Mouse (Mus musculus) limb, embryonic 14.5 days (tissue): ENCODE measurements around the gene Hdac9. TPM values are rescaled to one million over a fixed set of nuclear protein-coding genes. Genes with fewer than 3 reads are reported as not detected.

Source experiments
- ATAC-seq: fragments of 200-750 bp; cut with Nextera tagmentation; 2 replicates; pipeline ENCODE4 v1.8.0; 2017; ENCODE audit warnings: low read depth, moderate number of reproducible peaks, moderate TSS enrichment; ENCODE audit not compliant: low FRiP score
- DNase-seq: peaks from one replicate; pipeline ENCODE4 v3.0.0-alpha.2; 2015; ENCODE audit warnings: low spot score
- H3K27ac ChIP-seq: fragments of 300-500 bp; sonication (generic); replicated peaks from 2 replicates; pipeline ENCODE4 v1.5.1; 2014; ENCODE audit warnings: low read depth, mild to moderate bottlenecking, low read length, moderate library complexity, mixed read lengths
- H3K27me3 ChIP-seq: fragments of 300-500 bp; sonication (generic); 2 replicates; pipeline ENCODE4 v1.6.1; 2014; ENCODE audit warnings: low read length, mixed read lengths; ENCODE audit not compliant: control insufficient read depth, insufficient read depth
- H3K36me3 ChIP-seq: fragments of 300-500 bp; sonication (generic); 2 replicates; pipeline ENCODE4 v1.6.1; 2014; ENCODE audit warnings: mild to moderate bottlenecking, low read length, moderate library complexity, mixed read lengths; ENCODE audit not compliant: control insufficient read depth, insufficient read depth
- H3K4me1 ChIP-seq: fragments of 300-500 bp; sonication (generic); 2 replicates; pipeline ENCODE4 v1.6.1; 2014; ENCODE audit warnings: antibody characterized with exemption, low read length, mixed read lengths; ENCODE audit not compliant: control insufficient read depth, insufficient read depth
- H3K4me2 ChIP-seq: fragments of 300-500 bp; sonication (generic); replicated peaks from 2 replicates; pipeline ENCODE4 v1.6.1; 2014; ENCODE audit warnings: low read depth, mild to moderate bottlenecking, low read length, moderate library complexity; ENCODE audit not compliant: severe bottlenecking
- H3K4me3 ChIP-seq: fragments of 300-500 bp; sonication (generic); replicated peaks from 2 replicates; pipeline ENCODE4 v1.5.1; 2014; ENCODE audit warnings: low read length
- H3K9ac ChIP-seq: fragments of 300-500 bp; sonication (generic); 2 replicates; pipeline ENCODE4 v1.6.1; 2014; ENCODE audit warnings: mild to moderate bottlenecking, low read depth, low read length, moderate library complexity; ENCODE audit not compliant: severe bottlenecking
- H3K9me3 ChIP-seq: fragments of 300-500 bp; sonication (generic); 2 replicates; pipeline ENCODE4 v1.6.1; 2016; ENCODE audit warnings: low read length; ENCODE audit not compliant: control insufficient read depth
- POLR2A ChIP-seq: fragments of 200-500 bp; IDR thresholded peaks from 2 replicates; pipeline ENCODE4 v1.8.0; 2012; ENCODE audit warnings: inconsistent platforms, mild to moderate bottlenecking, moderate library complexity, borderline replicate concordance; ENCODE audit not compliant: insufficient read depth, insufficient read length; ENCODE audit errors: extremely low read depth
- WGBS: fragments of 180-500 bp; shearing (Covaris S2); extraction: QIAGEN DNeasy Blood & Tissue Kit; methylation state at CpG from one replicate; pipeline ENCODE4 v1.1.7; 2014; 5-methylcytosine and 5-hydroxymethylcytosine counted together
- polyA plus RNA-seq, 2 experiments: library from polyadenylated mRNA; depleted of rRNA in 1 of 2; stranded (reverse) in 1 of 2; unstranded in 1 of 2; fragments of >200 nt; fragmentation: Nextera tagmentation in 1 of 2; extraction: Ambion mirVana in 1 of 2; gene quantifications; 2 replicates each; pipeline versions ENCODE4 v1.2.1 to v1.2.3; 2012 to 2014

Hdac9 gene
- polyA plus RNA-seq, 2 experiments: 7.8 to 9.7 TPM

DNA sequence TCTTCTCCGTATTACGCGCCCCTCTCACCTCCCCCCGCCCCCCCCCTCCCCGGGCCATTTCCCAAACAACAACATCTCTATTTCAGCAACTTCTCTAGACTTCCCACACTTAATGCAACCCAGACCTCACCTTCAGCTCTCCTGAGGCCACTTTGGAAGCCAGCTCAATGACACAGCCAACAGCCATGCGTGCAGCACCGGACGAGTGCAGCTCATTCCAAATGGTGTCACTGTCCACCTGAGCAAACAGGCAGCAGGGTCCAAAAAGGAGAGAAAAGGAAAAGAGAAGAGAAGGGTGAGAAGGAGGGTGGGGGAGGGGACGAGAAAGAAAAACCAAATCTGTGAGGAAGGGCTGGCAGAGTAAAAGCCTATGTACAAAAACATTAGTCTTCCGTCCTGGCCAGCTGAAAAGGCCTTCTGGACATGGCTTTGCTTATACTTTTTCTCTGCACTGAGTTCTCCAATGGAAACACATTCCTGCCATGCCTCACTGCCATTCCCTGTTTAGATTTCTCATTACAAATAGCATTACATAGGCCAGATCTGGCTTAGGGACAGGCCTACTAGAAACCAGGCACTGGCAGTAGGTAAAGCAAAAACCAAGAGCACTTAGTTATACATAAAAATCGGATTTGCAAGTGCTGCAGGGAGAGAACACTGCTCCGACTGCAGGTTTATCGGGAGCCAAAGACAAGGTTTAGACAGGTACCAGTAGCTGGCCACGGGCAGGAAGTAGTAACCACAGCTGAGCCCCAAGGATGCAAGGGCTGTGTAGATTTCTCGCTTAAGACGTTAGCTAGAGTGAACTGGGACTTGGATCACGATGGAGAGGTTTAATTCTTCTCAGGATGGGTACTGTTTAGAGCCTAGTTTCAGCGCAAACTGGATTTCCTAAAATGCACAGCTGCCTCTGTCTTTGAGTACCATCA, 668.4 kb downstream of the Hdac9 start:
- Histone ChIP-seq H3K4me1 (peaks cover 11% of the 10 kb centered on the region), H3K4me2 (0 out of 2 replicates have a peak overlapping the region, but pooled peaks have one; percentile 8), H3K9ac (no peak overlapping the region), H3K4me3 (no peak overlapping the region), H3K27ac (0 out of 2 replicates have a peak overlapping the region, but pooled peaks have one; percentile 15), H3K36me3 (no peaks in the 10 kb centered on the region), H3K9me3 (no peaks in the 10 kb centered on the region), H3K27me3 (no peaks in the 10 kb centered on the region)
- 58% methylated on average over 18 of the region's 18 CpGs for WGBS
- DNase-seq: peak; percentile 24
- no peak for TF ChIP-seq POLR2A
- ATAC-seq: no peak

DNA sequence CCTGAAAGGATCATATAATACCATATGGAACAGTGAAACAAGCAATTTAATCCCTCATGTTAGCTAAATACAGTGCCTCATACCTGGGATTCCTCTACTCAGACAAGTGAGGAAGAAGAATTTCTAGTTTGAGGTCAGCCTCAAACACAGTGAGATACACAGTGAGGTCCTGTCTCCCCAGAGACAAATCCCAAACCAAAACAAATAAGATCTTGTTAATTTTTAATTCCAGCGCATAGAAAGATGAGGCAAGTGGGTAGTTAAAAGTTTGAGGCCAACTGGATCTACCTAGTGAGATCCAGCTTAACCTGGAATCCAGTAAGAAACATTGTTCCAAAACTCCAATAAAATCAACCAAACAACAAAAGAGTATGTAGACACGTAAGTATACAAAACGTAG, 678.1 kb downstream of the Hdac9 start:
- Histone ChIP-seq H3K4me3 (no peak overlapping the region), H3K27ac (no peak overlapping the region), H3K4me2 (no peak overlapping the region), H3K36me3 (no peaks in the 10 kb centered on the region), H3K4me1 (peaks cover 8% of the 10 kb centered on the region; the same call in 1 of the 2 replicates), H3K9ac (no peak overlapping the region), H3K27me3 (no peaks in the 10 kb centered on the region), H3K9me3 (no peaks in the 10 kb centered on the region)
- TF ChIP-seq POLR2A: no peak
- no peak for ATAC-seq
- DNase-seq: no peak
- WGBS: 90% methylated on average over 3 of the region's 3 CpGs

DNA sequence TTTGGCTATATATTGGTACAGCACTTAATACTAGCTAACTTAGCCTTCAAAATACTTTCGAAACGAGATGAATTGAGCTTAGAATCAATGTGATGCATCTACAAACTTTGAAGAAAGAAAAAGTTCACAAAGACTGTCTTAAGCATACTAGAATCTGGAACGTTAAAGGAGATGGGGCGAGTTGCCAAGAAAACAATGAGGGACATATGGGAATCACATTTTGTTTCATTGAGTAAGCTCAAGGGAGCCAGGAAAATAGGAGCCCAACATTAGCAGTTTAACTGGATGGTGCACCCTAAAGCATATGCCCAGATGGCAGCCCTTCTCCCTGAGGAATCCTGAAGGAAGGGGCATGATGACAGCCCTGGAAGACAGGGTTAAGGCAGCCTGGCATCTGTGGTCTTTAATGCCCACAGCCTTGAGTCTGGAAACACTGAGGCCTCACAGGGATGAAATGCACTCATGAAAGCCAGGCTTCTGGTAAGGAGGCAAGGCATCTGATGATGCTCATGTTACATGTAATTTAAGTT, 685.2 kb downstream of the Hdac9 start:
- no peak overlapping the region for H3K4me3 ChIP-seq
- H3K27ac ChIP-seq: no peak overlapping the region
- no peaks in the 10 kb centered on the region for H3K9me3 ChIP-seq
- H3K27me3 ChIP-seq: no peaks in the 10 kb centered on the region
- ATAC-seq: no peak
- TF ChIP-seq POLR2A: no peak
- no peak overlapping the region for H3K4me2 ChIP-seq
- H3K9ac ChIP-seq: no peak overlapping the region
- H3K36me3 ChIP-seq: no peaks in the 10 kb centered on the region
- WGBS: 58% methylated on average over 4 of the region's 4 CpGs
- DNase-seq: peak; percentile 60
- H3K4me1 ChIP-seq: peaks cover 4% of the 10 kb centered on the region; the same call in 1 of the 2 replicates

DNA sequence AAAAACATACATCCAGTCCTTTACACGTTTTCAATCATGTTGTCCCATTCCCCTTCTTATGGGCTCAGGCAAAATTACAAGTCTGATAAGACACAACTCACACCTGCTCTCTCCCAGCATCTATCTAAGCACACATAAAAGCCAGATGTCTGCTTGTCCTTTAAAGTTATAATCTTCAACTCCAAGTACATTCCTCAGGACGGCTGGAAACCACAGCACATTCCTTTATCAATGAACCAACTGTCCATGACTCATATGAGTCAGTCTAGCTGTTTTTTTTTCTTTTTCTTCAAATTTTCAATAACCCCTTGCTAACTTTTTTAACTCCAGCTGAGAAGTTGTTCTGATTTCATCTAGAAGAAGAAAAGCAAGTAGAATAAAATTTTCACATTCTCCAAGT, 692.4 kb downstream of the Hdac9 start:
- Histone ChIP-seq H3K4me1 (peaks cover 20% of the 10 kb centered on the region), H3K27me3 (no peaks in the 10 kb centered on the region), H3K9ac (no peak overlapping the region), H3K36me3 (no peaks in the 10 kb centered on the region), H3K4me2 (no peak overlapping the region), H3K4me3 (no peak overlapping the region), H3K9me3 (no peaks in the 10 kb centered on the region), H3K27ac (no peak overlapping the region)
- TF ChIP-seq POLR2A: no peak
- peak; percentile 11 for DNase-seq
- 30% methylated on average over 2 of the region's 2 CpGs for WGBS
- no peak for ATAC-seq

DNA sequence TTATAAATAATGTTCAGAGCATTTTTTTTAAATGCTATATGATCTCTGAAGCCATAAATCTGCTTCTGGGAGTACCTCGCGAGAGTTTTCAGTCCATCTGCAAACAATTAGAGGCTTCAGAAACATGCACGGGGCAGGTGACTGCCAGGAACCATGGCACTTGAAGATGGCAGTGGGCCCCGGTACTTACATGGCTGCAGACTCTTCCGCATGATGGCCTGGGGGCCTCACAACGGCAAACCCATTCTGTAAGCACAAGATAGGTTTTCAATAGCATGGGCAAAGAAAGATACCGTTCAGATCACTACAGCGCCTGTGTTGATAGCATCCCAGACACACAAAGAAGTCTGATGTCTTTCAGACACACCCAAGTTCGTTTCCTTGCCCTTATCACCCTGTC, 695.9 kb downstream of the Hdac9 start:
- TF ChIP-seq POLR2A: no peak
- WGBS: 25% methylated on average over 9 of the region's 9 CpGs
- Histone ChIP-seq H3K9me3 (no peaks in the 10 kb centered on the region), H3K4me3 (no peak overlapping the region), H3K27ac (peak overlapping the region; percentile 61), H3K36me3 (no peaks in the 10 kb centered on the region), H3K27me3 (no peaks in the 10 kb centered on the region), H3K9ac (no peak overlapping the region), H3K4me2 (peak overlapping the region; percentile 33), H3K4me1 (peaks cover 20% of the 10 kb centered on the region)
- ATAC-seq (0 out of 2 replicates have a peak, but pooled peaks have one; percentile 42), DNase-seq (peak; percentile 55)
